Mouse (Mus musculus): Measurements from ENCODE around the gene Atg2b. TPM values are rescaled to one million over a fixed set of nuclear protein-coding genes. Genes with fewer than 3 reads are reported as not detected.

The Atg2b gene
- polyA plus RNA-seq, 1 experiment from 2014 or later = 11.0 TPM

GRCm38 (mm10) chr12:105611045-105611444 lies 74.0 kb downstream of the Atg2b start:
- 94% methylated on average over 2 of the region's 2 CpGs for WGBS
- no peak overlapping the region for H3K4me3 ChIP-seq (replicated peaks)
- H3K4me1 ChIP-seq = peaks cover 6% of the 10 kb centered on the region; the same call in 1 of the 2 replicates
- H3K27me3 ChIP-seq (replicated peaks) = no peaks in the 10 kb centered on the region
- no peak overlapping the region for H3K9ac ChIP-seq (replicated peaks)
- no peak for ATAC-seq (ENCODE audit: low FRiP score)
- peaks cover 11% of the 10 kb centered on the region; the same call in 1 of the 2 replicates for H3K36me3 ChIP-seq
- H3K4me2 ChIP-seq = no peak overlapping the region
- H3K27ac ChIP-seq (replicated peaks) = no peak overlapping the region
- no peaks in the 10 kb centered on the region for H3K9me3 ChIP-seq (replicated peaks)

- H3K27ac ChIP-seq (replicated peaks) = no peak overlapping the region
- 76% methylated on average over 4 of the region's 4 CpGs for WGBS
- no peaks in the 10 kb centered on the region for H3K9me3 ChIP-seq (replicated peaks)
- H3K36me3 ChIP-seq = no peaks in the 10 kb centered on the region
- no peak for ATAC-seq (ENCODE audit: low FRiP score)
- H3K4me3 ChIP-seq (replicated peaks) = no peak overlapping the region
- no peaks in the 10 kb centered on the region for H3K27me3 ChIP-seq (replicated peaks)
- H3K4me2 ChIP-seq = no peak overlapping the region
- H3K9ac ChIP-seq (replicated peaks) = no peak overlapping the region
- peaks cover 2% of the 10 kb centered on the region; the same call in 1 of the 2 replicates for H3K4me1 ChIP-seq
These were observed 78.1 kb downstream of the Atg2b start for GRCm38 (mm10) chr12:105606881-105607280.

- no peak overlapping the region for H3K9ac ChIP-seq (replicated peaks)
- H3K4me3 ChIP-seq (replicated peaks) = no peak overlapping the region
- H3K4me1 ChIP-seq = peaks cover 10% of the 10 kb centered on the region; the same call in 1 of the 2 replicates
- no peak overlapping the region for H3K4me2 ChIP-seq
- no peak for ATAC-seq (ENCODE audit: low FRiP score)
- H3K36me3 ChIP-seq = no peaks in the 10 kb centered on the region
- 43% methylated on average over 8 of the region's 8 CpGs for WGBS
- H3K9me3 ChIP-seq (replicated peaks) = no peaks in the 10 kb centered on the region
- H3K27ac ChIP-seq (replicated peaks) = no peak overlapping the region
- no peaks in the 10 kb centered on the region for H3K27me3 ChIP-seq (replicated peaks)
These were observed 79.8 kb downstream of the Atg2b start for GRCm38 (mm10) chr12:105605212-105605611.

- H3K27ac ChIP-seq (replicated peaks) = no peak overlapping the region
- H3K4me1 ChIP-seq = peaks cover 13% of the 10 kb centered on the region; the same call in 1 of the 2 replicates
- H3K27me3 ChIP-seq (replicated peaks) = no peaks in the 10 kb centered on the region
- no peaks in the 10 kb centered on the region for H3K36me3 ChIP-seq
- no peak overlapping the region for H3K4me3 ChIP-seq (replicated peaks)
- H3K4me2 ChIP-seq = no peak overlapping the region
- H3K9ac ChIP-seq (replicated peaks) = no peak overlapping the region
- no peaks in the 10 kb centered on the region for H3K9me3 ChIP-seq (replicated peaks)
- ATAC-seq (ENCODE audit: low FRiP score) = no peak
- 86% methylated on average over 11 of the region's 11 CpGs for WGBS
These were observed 81.1 kb downstream of the Atg2b start for GRCm38 (mm10) chr12:105603904-105604303.

GRCm38 (mm10) chr12:105602581-105603210 lies 82.3 kb downstream of the Atg2b start, which contains the start of gene Bdkrb1:
TSS of gene Bdkrb1 (plus strand) at chr12:105603085.
- peaks cover 13% of the 10 kb centered on the region; the same call in 1 of the 2 replicates for H3K4me1 ChIP-seq
- no peaks in the 10 kb centered on the region for H3K36me3 ChIP-seq
- H3K27ac ChIP-seq (replicated peaks) = no peak within 1 kb of the TSS
- no peak within 1 kb of the TSS for H3K4me3 ChIP-seq (replicated peaks)
- H3K9ac ChIP-seq (replicated peaks) = no peak within 1 kb of the TSS
- no peak within 1 kb of the TSS for H3K4me2 ChIP-seq
- no peak for ATAC-seq (ENCODE audit: low FRiP score)
- H3K9me3 ChIP-seq (replicated peaks) = no peaks in the 10 kb centered on the region
- H3K27me3 ChIP-seq (replicated peaks) = no peaks in the 10 kb centered on the region
- WGBS = 86% methylated on average over 11 of the region's 11 CpGs

- no peak overlapping the region for H3K27ac ChIP-seq (replicated peaks)
- ATAC-seq (ENCODE audit: low FRiP score) = no peak
These were observed 83.4 kb downstream of the Atg2b start for GRCm38 (mm10) chr12:105601586-105601985.

GRCm38 (mm10) chr12:105599098-105599497 lies 85.9 kb downstream of the Atg2b start:
- no peaks in the 10 kb centered on the region for H3K27me3 ChIP-seq (replicated peaks)
- H3K9me3 ChIP-seq (replicated peaks) = no peaks in the 10 kb centered on the region
- WGBS = 68% methylated on average over 5 of the region's 5 CpGs
- no peak overlapping the region for H3K4me3 ChIP-seq (replicated peaks)
- no peak for ATAC-seq (ENCODE audit: low FRiP score)
- H3K4me2 ChIP-seq = no peak overlapping the region
- H3K4me1 ChIP-seq = peaks cover 13% of the 10 kb centered on the region; the same call in 1 of the 2 replicates
- no peaks in the 10 kb centered on the region for H3K36me3 ChIP-seq
- H3K9ac ChIP-seq (replicated peaks) = no peak overlapping the region
- H3K27ac ChIP-seq (replicated peaks) = no peak overlapping the region

More at GRCm38 (mm10) chr12:105601586-105601985, 83.4 kb downstream of the Atg2b start:
- H3K36me3 ChIP-seq = no peaks in the 10 kb centered on the region
- peaks cover 13% of the 10 kb centered on the region; the same call in 1 of the 2 replicates for H3K4me1 ChIP-seq
- 54% methylated on average over 6 of the region's 6 CpGs for WGBS
- no peak overlapping the region for H3K4me3 ChIP-seq (replicated peaks)
- H3K4me2 ChIP-seq = no peak overlapping the region
- H3K9me3 ChIP-seq (replicated peaks) = no peaks in the 10 kb centered on the region
- no peak overlapping the region for H3K9ac ChIP-seq (replicated peaks)
- H3K27me3 ChIP-seq (replicated peaks) = no peaks in the 10 kb centered on the region

- WGBS = 84% methylated on average over 10 of the region's 10 CpGs
- no peak for ATAC-seq (ENCODE audit: low FRiP score)
- no peaks in the 10 kb centered on the region for H3K27me3 ChIP-seq (replicated peaks)
- no peaks in the 10 kb centered on the region for H3K9me3 ChIP-seq (replicated peaks)
- peaks cover 13% of the 10 kb centered on the region; the same call in 1 of the 2 replicates for H3K4me1 ChIP-seq
- H3K36me3 ChIP-seq = no peaks in the 10 kb centered on the region
- no peak overlapping the region for H3K27ac ChIP-seq (replicated peaks)
- H3K4me2 ChIP-seq = no peak overlapping the region
- no peak overlapping the region for H3K4me3 ChIP-seq (replicated peaks)
- no peak overlapping the region for H3K9ac ChIP-seq (replicated peaks)
These were observed 86.5 kb downstream of the Atg2b start for GRCm38 (mm10) chr12:105598503-105598902.

- no peak overlapping the region for H3K9ac ChIP-seq (replicated peaks)
- H3K4me3 ChIP-seq (replicated peaks) = no peak overlapping the region
- WGBS = 88% methylated on average over 8 of the region's 8 CpGs
- H3K4me1 ChIP-seq = peaks cover 13% of the 10 kb centered on the region; the same call in 1 of the 2 replicates
- no peaks in the 10 kb centered on the region for H3K27me3 ChIP-seq (replicated peaks)
- ATAC-seq (ENCODE audit: low FRiP score) = no peak
- no peak overlapping the region for H3K4me2 ChIP-seq
- H3K36me3 ChIP-seq = no peaks in the 10 kb centered on the region
- no peaks in the 10 kb centered on the region for H3K9me3 ChIP-seq (replicated peaks)
- no peak overlapping the region for H3K27ac ChIP-seq (replicated peaks)
These were observed 87.9 kb downstream of the Atg2b start for GRCm38 (mm10) chr12:105597135-105597534.

GRCm38 (mm10) chr12:105593471-105593870 lies 91.5 kb downstream of the Atg2b start:
- no peaks in the 10 kb centered on the region for H3K9me3 ChIP-seq (replicated peaks)
- no peak for ATAC-seq (ENCODE audit: low FRiP score)
- no peaks in the 10 kb centered on the region for H3K36me3 ChIP-seq
- no peak overlapping the region for H3K4me2 ChIP-seq
- H3K4me3 ChIP-seq (replicated peaks) = no peak overlapping the region
- no peaks in the 10 kb centered on the region for H3K27me3 ChIP-seq (replicated peaks)
- no peak overlapping the region for H3K27ac ChIP-seq (replicated peaks)
- no peak overlapping the region for H3K9ac ChIP-seq (replicated peaks)
- 64% methylated on average over 4 of the region's 4 CpGs for WGBS
- H3K4me1 ChIP-seq = no peaks in the 10 kb centered on the region

GRCm38 (mm10) chr12:105592361-105592761 lies 92.7 kb downstream of the Atg2b start:
- no peaks in the 10 kb centered on the region for H3K27me3 ChIP-seq (replicated peaks)
- WGBS = 97% methylated on average over 23 of the region's 23 CpGs
- H3K4me3 ChIP-seq (replicated peaks) = no peak overlapping the region
- no peak overlapping the region for H3K4me2 ChIP-seq
- no peaks in the 10 kb centered on the region for H3K4me1 ChIP-seq
- H3K27ac ChIP-seq (replicated peaks) = no peak overlapping the region
- H3K9me3 ChIP-seq (replicated peaks) = no peaks in the 10 kb centered on the region
- no peak overlapping the region for H3K9ac ChIP-seq (replicated peaks)
- ATAC-seq (ENCODE audit: low FRiP score) = no peak
- H3K36me3 ChIP-seq = no peaks in the 10 kb centered on the region

GRCm38 (mm10) chr12:105590786-105591185 lies 94.2 kb downstream of the Atg2b start:
- Histone ChIP-seq H3K27me3 (replicated peaks) (no peaks in the 10 kb centered on the region), H3K36me3 (no peaks in the 10 kb centered on the region), H3K4me2 (no peak overlapping the region), H3K4me1 (no peaks in the 10 kb centered on the region), H3K9ac (replicated peaks) (no peak overlapping the region), H3K9me3 (replicated peaks) (no peaks in the 10 kb centered on the region), H3K27ac (replicated peaks) (no peak overlapping the region), H3K4me3 (replicated peaks) (no peak overlapping the region)
- 83% methylated on average over 7 of the region's 7 CpGs for WGBS
- no peak for ATAC-seq (ENCODE audit: low FRiP score)

All from neural tube, embryonic 15.5 days (tissue).